Mouse (Mus musculus): Measurements from ENCODE around the gene Snx20. TPM values are rescaled to one million over a fixed set of nuclear protein-coding genes. Genes with fewer than 3 reads are reported as not detected.

The Snx20 gene
- polyA plus RNA-seq, 1 experiment from 2014 or later = 0.93 TPM

- Histone ChIP-seq H3K4me1 (peaks cover 4% of the 10 kb centered on the region), H3K36me3 (replicated peaks) (no peaks in the 10 kb centered on the region), H3K27ac (no peak overlapping the region), H3K4me3 (replicated peaks) (no peak overlapping the region), H3K9me3 (no peaks in the 10 kb centered on the region; the same call in 1 of the 2 replicates), H3K4me2 (no peak overlapping the region), H3K27me3 (peaks cover 26% of the 10 kb centered on the region), H3K9ac (no peak overlapping the region)
- WGBS = 90% methylated on average over 5 of the region's 5 CpGs
- no peak for ATAC-seq (ENCODE audit: low FRiP score)
Observed at GRCm38 (mm10) chr8:88618612-88619011, 17.3 kb downstream of the Snx20 start.

GRCm38 (mm10) chr8:88614981-88615380 lies 20.9 kb downstream of the Snx20 start:
- no peaks in the 10 kb centered on the region for H3K4me1 ChIP-seq
- H3K4me2 ChIP-seq = no peak overlapping the region
- no peak overlapping the region for H3K9ac ChIP-seq
- no peaks in the 10 kb centered on the region; the same call in 1 of the 2 replicates for H3K9me3 ChIP-seq
- H3K36me3 ChIP-seq (replicated peaks) = no peaks in the 10 kb centered on the region
- 0 out of 2 replicates have a peak, but pooled peaks cover 4% of the 10 kb centered on the region for H3K27me3 ChIP-seq
- ATAC-seq (ENCODE audit: low FRiP score) = no peak
- WGBS = 84% methylated on average over 5 of the region's 5 CpGs
- H3K27ac ChIP-seq = no peak overlapping the region
- H3K4me3 ChIP-seq (replicated peaks) = no peak overlapping the region

GRCm38 (mm10) chr8:88610271-88610670 lies 25.7 kb downstream of the Snx20 start:
- 47% methylated on average over 6 of the region's 6 CpGs for WGBS
- no peak for ATAC-seq (ENCODE audit: low FRiP score)

GRCm38 (mm10) chr8:88609036-88609435 lies 26.9 kb downstream of the Snx20 start:
- H3K9ac ChIP-seq = no peak overlapping the region
- no peak overlapping the region for H3K27ac ChIP-seq
- 81% methylated on average over 8 of the region's 8 CpGs for WGBS
- peaks cover 15% of the 10 kb centered on the region; the same call in 1 of the 2 replicates for H3K27me3 ChIP-seq
- peaks cover 17% of the 10 kb centered on the region for H3K4me1 ChIP-seq
- no peak overlapping the region for H3K4me3 ChIP-seq (replicated peaks)
- ATAC-seq (ENCODE audit: low FRiP score) = no peak
- H3K4me2 ChIP-seq = no peak overlapping the region
- H3K9me3 ChIP-seq = no peaks in the 10 kb centered on the region
- H3K36me3 ChIP-seq (replicated peaks) = no peaks in the 10 kb centered on the region

More at GRCm38 (mm10) chr8:88610271-88610670, 25.7 kb downstream of the Snx20 start:
- Histone ChIP-seq H3K27ac (no peak overlapping the region), H3K4me3 (replicated peaks) (no peak overlapping the region), H3K4me2 (no peak overlapping the region), H3K27me3 (peaks cover 15% of the 10 kb centered on the region; the same call in 1 of the 2 replicates), H3K9me3 (no peaks in the 10 kb centered on the region), H3K9ac (no peak overlapping the region), H3K4me1 (peaks cover 7% of the 10 kb centered on the region), H3K36me3 (replicated peaks) (no peaks in the 10 kb centered on the region)

GRCm38 (mm10) chr8:88605361-88606040 lies 30.4 kb downstream of the Snx20 start:
- no peak for ATAC-seq (ENCODE audit: low FRiP score)
- Histone ChIP-seq H3K9ac (no peak overlapping the region), H3K4me1 (peaks cover 29% of the 10 kb centered on the region), H3K27ac (0 out of 2 replicates have a peak overlapping the region, but pooled peaks have one; percentile 32), H3K4me3 (replicated peaks) (no peak overlapping the region), H3K9me3 (0 out of 2 replicates have a peak, but pooled peaks cover 6% of the 10 kb centered on the region), H3K4me2 (no peak overlapping the region), H3K36me3 (replicated peaks) (no peaks in the 10 kb centered on the region), H3K27me3 (peaks cover 11% of the 10 kb centered on the region; the same call in 1 of the 2 replicates)
- 46% methylated on average over 13 of the region's 13 CpGs for WGBS

GRCm38 (mm10) chr8:88604065-88605038 lies 31.6 kb downstream of the Snx20 start:
- Histone ChIP-seq H3K36me3 (replicated peaks) (no peaks in the 10 kb centered on the region), H3K9ac (no peak overlapping the region), H3K4me2 (peak overlapping the region; percentile 59), H3K4me3 (replicated peaks) (peak overlapping the region; percentile 31), H3K27ac (peak overlapping the region; percentile 64), H3K9me3 (0 out of 2 replicates have a peak, but pooled peaks cover 6% of the 10 kb centered on the region), H3K27me3 (peaks cover 7% of the 10 kb centered on the region; the same call in 1 of the 2 replicates), H3K4me1 (peaks cover 29% of the 10 kb centered on the region)
- ATAC-seq (ENCODE audit: low FRiP score) = peak; percentile 94
- WGBS = 5% methylated on average over 20 of the region's 20 CpGs

- no peak overlapping the region for H3K9ac ChIP-seq
- H3K4me3 ChIP-seq (replicated peaks) = peak overlapping the region; percentile 31
- H3K4me1 ChIP-seq = peaks cover 35% of the 10 kb centered on the region
- ATAC-seq (ENCODE audit: low FRiP score) = peak; percentile 30
- H3K4me2 ChIP-seq = peak overlapping the region; percentile 59
- 2% methylated on average over 10 of the region's 10 CpGs for WGBS
- no peaks in the 10 kb centered on the region for H3K36me3 ChIP-seq (replicated peaks)
- no peaks in the 10 kb centered on the region for H3K27me3 ChIP-seq
- peak overlapping the region; percentile 60 for H3K27ac ChIP-seq
- H3K9me3 ChIP-seq = 0 out of 2 replicates have a peak, but pooled peaks cover 6% of the 10 kb centered on the region
Observed at GRCm38 (mm10) chr8:88603446-88603989, 32.4 kb downstream of the Snx20 start.

- no peak for ATAC-seq (ENCODE audit: low FRiP score)
- Histone ChIP-seq H3K9ac (no peak overlapping the region), H3K27me3 (no peaks in the 10 kb centered on the region), H3K36me3 (replicated peaks) (no peaks in the 10 kb centered on the region), H3K9me3 (0 out of 2 replicates have a peak, but pooled peaks cover 6% of the 10 kb centered on the region), H3K4me3 (replicated peaks) (no peak overlapping the region), H3K27ac (no peak overlapping the region), H3K4me2 (no peak overlapping the region), H3K4me1 (peaks cover 24% of the 10 kb centered on the region)
- 84% methylated on average over 7 of the region's 7 CpGs for WGBS
Observed at GRCm38 (mm10) chr8:88599491-88599890, 36.4 kb downstream of the Snx20 start.

- H3K9me3 ChIP-seq = 0 out of 2 replicates have a peak, but pooled peaks cover 6% of the 10 kb centered on the region
- ATAC-seq (ENCODE audit: low FRiP score) = no peak
- H3K27ac ChIP-seq = no peak overlapping the region
- H3K27me3 ChIP-seq = no peaks in the 10 kb centered on the region
- peaks cover 17% of the 10 kb centered on the region for H3K4me1 ChIP-seq
- no peak overlapping the region for H3K4me3 ChIP-seq (replicated peaks)
- H3K4me2 ChIP-seq = no peak overlapping the region
- WGBS = 73% methylated on average over 5 of the region's 5 CpGs
- no peak overlapping the region for H3K9ac ChIP-seq
- no peaks in the 10 kb centered on the region for H3K36me3 ChIP-seq (replicated peaks)
Observed at GRCm38 (mm10) chr8:88598578-88598977, 37.4 kb downstream of the Snx20 start.

- Histone ChIP-seq H3K4me1 (peaks cover 9% of the 10 kb centered on the region), H3K9ac (no peak overlapping the region), H3K27ac (no peak overlapping the region), H3K36me3 (replicated peaks) (peaks cover 5% of the 10 kb centered on the region; the same call in 1 of the 2 replicates), H3K27me3 (no peaks in the 10 kb centered on the region), H3K9me3 (no peaks in the 10 kb centered on the region), H3K4me2 (no peak overlapping the region), H3K4me3 (replicated peaks) (no peak overlapping the region)
- ATAC-seq (ENCODE audit: low FRiP score) = no peak
- 90% methylated on average over 12 of the region's 12 CpGs for WGBS
Observed at GRCm38 (mm10) chr8:88596042-88596441, 39.9 kb downstream of the Snx20 start.

- no peak for ATAC-seq (ENCODE audit: low FRiP score)
- 89% methylated on average over 1 of the region's 1 CpGs for WGBS
- Histone ChIP-seq H3K27ac (no peak overlapping the region), H3K4me3 (replicated peaks) (no peak overlapping the region), H3K36me3 (replicated peaks) (peaks cover 22% of the 10 kb centered on the region), H3K9me3 (no peaks in the 10 kb centered on the region), H3K4me1 (peaks cover 8% of the 10 kb centered on the region), H3K27me3 (no peaks in the 10 kb centered on the region), H3K9ac (no peak overlapping the region), H3K4me2 (no peak overlapping the region)
Observed at GRCm38 (mm10) chr8:88593947-88594346, 42.0 kb downstream of the Snx20 start.

GRCm38 (mm10) chr8:88590226-88590625 lies 45.7 kb downstream of the Snx20 start:
- Histone ChIP-seq H3K4me2 (no peak overlapping the region), H3K27me3 (no peaks in the 10 kb centered on the region), H3K9me3 (no peaks in the 10 kb centered on the region), H3K36me3 (replicated peaks) (peaks cover 43% of the 10 kb centered on the region), H3K4me1 (no peaks in the 10 kb centered on the region), H3K9ac (no peak overlapping the region), H3K27ac (no peak overlapping the region), H3K4me3 (replicated peaks) (no peak overlapping the region)
- no peak for ATAC-seq (ENCODE audit: low FRiP score)
- 87% methylated on average over 6 of the region's 6 CpGs for WGBS

All from forebrain, embryonic 12.5 days (tissue).